Mouse (Mus musculus) stomach, adult 2 months (tissue): ENCODE results near the gene Jaml. TPM values are rescaled to one million over a fixed set of nuclear protein-coding genes. Genes with fewer than 3 reads are reported as not detected.

Source experiments
- polyA plus RNA-seq: library from polyadenylated mRNA; depleted of rRNA; stranded (reverse); fragments of >200 nt; gene quantifications from 2 replicates; pipeline ENCODE4 v1.2.3, GENCODE M21; 2012; rRNA removed

Jaml gene
- polyA plus RNA-seq, result 0.12 TPM in 1 of 2 replicates, not detected in the other

GRCm38 (mm10) chr9:45079011-45079410 is at the start of gene Jaml:
Gene Jaml (plus strand): TSS chr9:45079183.

GRCm38 (mm10) chr9:45039499-45039898 is 39.5 kb upstream of the Jaml start, which contains the start of gene Mpzl2:
Gene Mpzl2 (plus strand): TSS chr9:45039799.

DNA sequence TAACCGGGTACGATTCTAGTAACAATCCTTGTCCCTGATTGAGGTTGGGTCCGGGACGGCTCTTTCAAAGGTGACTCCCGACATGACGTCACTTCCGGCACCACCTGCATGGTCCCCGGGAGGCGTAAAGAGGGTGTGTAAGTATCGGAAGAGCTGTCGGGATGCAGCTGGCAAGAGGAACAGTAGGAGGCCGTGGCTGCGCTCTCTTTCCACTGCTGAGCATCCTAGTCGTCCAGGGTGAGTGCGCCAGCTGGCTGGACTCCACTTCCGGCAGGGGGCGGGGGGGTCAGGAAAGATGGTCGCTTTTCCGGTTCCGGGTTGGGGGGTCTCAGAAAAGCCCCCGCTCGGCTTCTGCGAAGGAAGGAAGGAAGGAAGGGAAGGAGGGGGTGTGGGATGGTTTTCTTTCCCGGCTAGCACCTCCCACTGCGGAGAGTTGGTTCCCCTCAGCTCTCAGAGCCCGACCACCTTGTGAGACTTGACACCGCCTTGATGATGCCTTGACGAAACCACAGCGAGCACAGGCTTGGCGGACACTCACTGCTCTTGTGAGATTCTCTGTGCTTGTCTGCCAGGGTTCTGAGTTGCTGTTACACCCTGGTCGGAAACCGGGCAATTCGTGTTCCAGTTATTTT is 23.8 kb upstream of the Jaml start, which contains the start of gene Mpzl3:
Mpzl3 (plus strand) TSS at position 105 of the 632 bp plus-strand sequence.

DNA sequence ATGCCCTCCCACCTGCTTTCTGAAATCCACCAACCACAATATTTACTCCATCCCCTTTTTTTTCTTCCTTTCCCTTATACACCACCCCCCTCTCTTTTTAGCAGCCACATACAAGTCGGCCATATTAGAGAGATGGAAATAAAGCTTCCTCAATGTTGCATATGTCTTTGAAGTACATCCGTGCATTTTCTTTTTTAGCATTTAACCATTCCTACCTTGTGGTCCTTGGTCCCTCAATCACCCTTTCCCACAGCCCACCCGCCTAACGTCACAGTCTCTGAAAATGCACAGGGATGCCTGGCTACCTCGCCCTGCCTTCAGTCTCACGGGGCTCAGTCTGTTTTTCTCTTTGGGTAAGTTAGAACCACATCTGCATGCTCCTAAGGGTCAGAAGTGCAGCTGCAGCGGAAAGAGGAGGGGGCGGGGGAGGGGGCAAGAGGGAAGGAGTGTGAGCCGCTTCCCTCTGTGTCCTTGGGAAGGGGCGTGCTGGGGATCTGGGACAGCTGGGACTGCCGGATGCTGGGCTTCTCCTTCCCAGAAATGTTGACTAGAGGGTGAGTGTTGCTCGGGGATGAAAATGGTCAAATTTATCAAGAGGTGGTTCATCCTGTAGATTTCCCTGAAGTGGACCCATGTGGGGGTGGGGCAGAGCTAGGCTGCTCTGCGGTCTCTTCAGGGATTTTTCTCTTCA is 38.9 kb downstream of the Jaml start, which contains the start of gene Scn2b:
Scn2b (plus strand) TSS at position 42 of the 691 bp plus-strand sequence.

GRCm38 (mm10) chr9:45138191-45139032 is 59.4 kb downstream of the Jaml start, which contains the start of gene Scn4b:
Gene Scn4b (plus strand): TSS chr9:45138395.

Other genes starting within 250 kb of the Jaml start
- 2.5 and 5.3 TPM in 2 replicates for gene Kmt2a, start 197.9 kb upstream of the Jaml start, polyA plus RNA-seq
- 120 and 164 TPM in 2 replicates for gene Atp5l, start 158.4 kb upstream of the Jaml start, polyA plus RNA-seq
- 1.8 and 2.3 TPM in 2 replicates for gene Ube4a, start 113.6 kb upstream of the Jaml start, polyA plus RNA-seq
- gene Cd3g, start 98.8 kb upstream of the Jaml start, polyA plus RNA-seq, result not detected in 2 replicates
- gene Cd3d, start 97.4 kb upstream of the Jaml start, polyA plus RNA-seq, result not detected in 2 replicates
- 0.09 and 0.13 TPM in 2 replicates for gene Cd3e, start 69.6 kb upstream of the Jaml start, polyA plus RNA-seq
- 11.4 and 16.6 TPM in 2 replicates for gene Mpzl2, start 39.4 kb upstream of the Jaml start, polyA plus RNA-seq
- 3.1 and 3.7 TPM in 2 replicates for gene Mpzl3, start 24.0 kb upstream of the Jaml start, polyA plus RNA-seq
- gene Scn2b, start 38.6 kb downstream of the Jaml start, polyA plus RNA-seq, result 0.19 TPM in 2 replicates
- gene Scn4b, start 59.2 kb downstream of the Jaml start, polyA plus RNA-seq, result 0.74 and 0.95 TPM in 2 replicates
- gene BC049352, start 102.8 kb downstream of the Jaml start, polyA plus RNA-seq, result 0.08 TPM in 1 of 2 replicates, not detected in the other
- 18.1 and 18.7 TPM in 2 replicates for gene Tmprss4, start 124.9 kb downstream of the Jaml start, polyA plus RNA-seq
- 1.2 and 1.8 TPM in 2 replicates for gene Il10ra, start 190.0 kb downstream of the Jaml start, polyA plus RNA-seq
- gene Tmprss13, start 239.9 kb downstream of the Jaml start, polyA plus RNA-seq, result 9.6 and 16.8 TPM in 2 replicates